Mouse (Mus musculus) cerebellum, adult 18-20 months (tissue): ENCODE results near the gene Serpina3f.

Experiments used
- DNase-seq, 2 experiments: peaks; one replicate each; pipeline ENCODE4 v3.0.0; 2021

Serpina3f gene

GRCm38 (mm10) chr12:104261041-104261440 lies 46.7 kb downstream of the Serpina3f start:
- DNase-seq = no peak

- DNase-seq = no peak
Measured at GRCm38 (mm10) chr12:104262863-104263262, 48.5 kb downstream of the Serpina3f start, which contains the start of gene Serpina3i. TSS of gene Serpina3i (plus strand) at chr12:104263122.

- DNase-seq = no peak
Measured at GRCm38 (mm10) chr12:104266374-104266773, 52.0 kb downstream of the Serpina3f start.
